Mouse (Mus musculus) limb, embryonic 12.5 days (tissue): Measurements from ENCODE around the gene Map4k4. TPM values are rescaled to one million over a fixed set of nuclear protein-coding genes. Genes with fewer than 3 reads are reported as not detected.

Source experiments
- ATAC-seq: fragments of 200-750 bp; cut with Nextera tagmentation; 2 replicates; pipeline ENCODE4 v1.8.0; 2017; ENCODE audit warnings: low read depth, moderate TSS enrichment; ENCODE audit not compliant: insufficient number of reproducible peaks, insufficient read depth, low FRiP score, low TSS enrichment
- H3K27ac ChIP-seq: fragments of 300-500 bp; sonication (generic); 2 replicates; pipeline ENCODE4 v1.5.1; 2016; ENCODE audit warnings: mild to moderate bottlenecking, moderate library complexity
- H3K27me3 ChIP-seq: fragments of 300-500 bp; sonication (generic); 2 replicates; pipeline ENCODE4 v1.6.1; 2016; ENCODE audit warnings: mild to moderate bottlenecking, moderate library complexity
- H3K36me3 ChIP-seq: fragments of 300-500 bp; sonication (generic); 2 replicates; pipeline ENCODE4 v1.6.1; 2016; ENCODE audit warnings: mild to moderate bottlenecking, moderate library complexity
- H3K4me1 ChIP-seq: fragments of 300-500 bp; sonication (generic); replicated peaks from 2 replicates; pipeline ENCODE4 v1.6.1; 2016
- H3K4me2 ChIP-seq: fragments of 300-500 bp; sonication (generic); 2 replicates; pipeline ENCODE4 v1.6.1; 2016; ENCODE audit warnings: mild to moderate bottlenecking, moderate library complexity
- H3K4me3 ChIP-seq: fragments of 300-500 bp; sonication (generic); replicated peaks from 2 replicates; pipeline ENCODE4 v1.5.1; 2016; ENCODE audit warnings: mild to moderate bottlenecking
- H3K9ac ChIP-seq: fragments of 300-500 bp; sonication (generic); replicated peaks from 2 replicates; pipeline ENCODE4 v1.6.1; 2016; ENCODE audit warnings: mild to moderate bottlenecking, moderate library complexity
- H3K9me3 ChIP-seq: fragments of 300-500 bp; sonication (generic); 2 replicates; pipeline ENCODE4 v1.6.1; 2016; ENCODE audit warnings: mild to moderate bottlenecking, moderate library complexity
- WGBS: fragments of 180-500 bp; shearing (Covaris S2); methylation state at CpG from one replicate; pipeline ENCODE4 v1.1.7; 2016; 5-methylcytosine and 5-hydroxymethylcytosine counted together
- polyA plus RNA-seq: library from polyadenylated mRNA; unstranded; fragments of >200 nt; fragmentation: Nextera tagmentation; extraction: Ambion mirVana; gene quantifications from 2 replicates; pipeline ENCODE4 v1.2.1, GENCODE M21; 2016

The Map4k4 gene
- polyA plus RNA-seq, 1 experiment from 2014 or later: 62.6 TPM

DNA sequence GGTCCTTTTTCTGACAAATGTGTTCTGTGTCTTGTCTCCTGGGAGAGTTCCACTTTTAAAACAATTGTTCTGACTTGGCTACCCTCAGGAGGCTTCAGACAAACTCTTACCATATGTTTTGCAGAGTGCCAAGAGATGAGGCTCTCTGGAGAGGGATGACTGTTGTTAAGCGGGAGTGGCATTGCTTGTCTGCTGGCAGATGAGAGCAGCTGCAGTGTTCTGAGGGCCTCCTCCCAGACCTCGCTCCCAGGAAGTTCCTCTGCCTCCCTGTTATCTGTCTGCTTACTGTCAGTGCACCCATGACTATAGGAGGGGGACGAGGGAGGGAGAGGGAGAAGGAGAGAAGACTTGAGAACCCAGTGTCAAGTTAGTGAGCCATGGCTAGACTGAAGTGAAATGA, 64.7 kb downstream of the Map4k4 start:
- ATAC-seq: no peak
- H3K4me1 ChIP-seq: peaks cover 26% of the 10 kb centered on the region
- 66% methylated on average over 3 of the region's 3 CpGs for WGBS

DNA sequence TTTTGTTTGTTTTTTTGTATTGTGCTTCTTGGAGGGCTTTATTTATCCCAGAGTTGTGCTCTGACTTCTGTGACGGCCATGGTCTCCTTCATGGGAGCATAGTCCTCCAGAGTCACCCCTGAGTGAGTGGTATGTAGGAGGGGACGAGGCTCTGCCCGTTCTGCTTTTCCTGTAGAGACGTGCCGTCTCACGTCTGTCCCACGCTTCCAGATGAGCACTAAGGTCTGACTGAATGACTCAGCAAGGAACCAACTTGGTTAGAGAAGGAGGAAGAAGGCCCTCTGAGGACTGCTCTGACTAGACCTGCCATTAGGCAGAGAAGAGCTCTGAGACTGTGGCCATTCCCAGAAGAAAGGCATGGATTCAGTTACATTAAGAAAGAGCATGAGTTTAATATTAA, 68.3 kb downstream of the Map4k4 start:
- H3K4me2 ChIP-seq: no peak overlapping the region
- no peaks in the 10 kb centered on the region for H3K9me3 ChIP-seq
- H3K4me1 ChIP-seq: peaks cover 2% of the 10 kb centered on the region; the same call in 1 of the 2 replicates
- ATAC-seq: no peak
- H3K4me3 ChIP-seq: no peak overlapping the region
- no peak overlapping the region for H3K9ac ChIP-seq
- no peak overlapping the region for H3K27ac ChIP-seq
- H3K27me3 ChIP-seq: no peaks in the 10 kb centered on the region
- peaks cover 43% of the 10 kb centered on the region for H3K36me3 ChIP-seq
- 72% methylated on average over 7 of the region's 7 CpGs for WGBS

More for the DNA sequence above, 64.7 kb downstream of the Map4k4 start:
- Histone ChIP-seq H3K27ac (no peak overlapping the region), H3K36me3 (peaks cover 60% of the 10 kb centered on the region), H3K27me3 (no peaks in the 10 kb centered on the region), H3K4me3 (no peak overlapping the region), H3K9ac (no peak overlapping the region), H3K4me2 (no peak overlapping the region), H3K9me3 (no peaks in the 10 kb centered on the region)

DNA sequence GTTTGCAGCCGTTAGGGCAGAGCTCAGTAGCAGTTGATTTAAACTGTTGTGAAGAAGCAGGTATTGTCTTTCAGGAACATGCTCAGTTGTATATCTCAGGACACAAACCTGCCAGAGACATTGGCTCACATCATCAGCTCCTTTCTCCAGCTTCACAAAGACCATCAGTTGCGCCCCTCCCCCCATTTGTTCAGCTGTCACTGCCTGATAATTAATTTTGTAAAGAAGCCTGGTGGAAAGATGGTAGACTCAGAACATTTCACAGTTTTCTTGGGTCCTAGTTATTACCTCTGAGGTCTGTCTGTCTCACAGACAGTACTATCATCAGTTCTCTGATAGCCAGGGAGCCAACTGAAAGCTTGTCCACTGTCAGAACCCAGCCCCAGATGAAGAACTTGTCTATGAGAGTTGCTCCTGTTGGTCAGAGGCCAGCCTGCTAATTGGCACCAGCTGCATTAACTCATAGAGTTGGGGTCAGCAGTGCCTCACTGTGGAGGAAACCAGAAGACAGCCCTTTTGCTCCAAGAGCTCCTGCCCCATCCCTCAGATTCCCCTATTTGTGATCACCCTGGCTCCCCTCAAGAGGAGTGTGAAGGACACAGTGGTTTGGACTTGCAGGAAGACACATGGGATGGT, 69.2 kb downstream of the Map4k4 start:
- no peak overlapping the region for H3K4me3 ChIP-seq
- H3K9ac ChIP-seq: no peak overlapping the region
- no peaks in the 10 kb centered on the region; the same call in 1 of the 2 replicates for H3K4me1 ChIP-seq
- H3K27ac ChIP-seq: no peak overlapping the region
- ATAC-seq: no peak
- no peaks in the 10 kb centered on the region for H3K9me3 ChIP-seq
- H3K36me3 ChIP-seq: peaks cover 43% of the 10 kb centered on the region
- 77% methylated on average over 2 of the region's 2 CpGs for WGBS
- no peaks in the 10 kb centered on the region for H3K27me3 ChIP-seq
- no peak overlapping the region for H3K4me2 ChIP-seq

DNA sequence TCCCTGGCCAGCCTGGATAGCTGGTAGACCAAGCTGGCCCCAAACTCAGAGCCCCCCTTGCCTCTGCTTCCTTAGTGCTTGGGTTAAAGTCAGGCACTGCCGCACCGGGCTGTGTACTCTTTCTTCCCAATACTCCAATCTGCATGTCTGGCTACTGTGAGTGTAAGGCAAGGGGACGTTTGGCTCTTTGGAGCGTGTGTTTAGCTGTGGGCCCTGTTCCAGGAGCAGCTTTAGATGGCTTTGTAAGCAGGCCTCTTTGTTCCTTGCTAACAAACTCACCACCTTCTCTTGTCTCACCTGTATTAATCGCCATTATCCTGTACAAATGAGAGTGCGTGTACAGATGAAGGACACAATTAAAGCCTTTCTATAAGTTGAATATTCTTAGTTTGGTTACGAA, 71.7 kb downstream of the Map4k4 start:
- WGBS: 86% methylated on average over 7 of the region's 7 CpGs
- Histone ChIP-seq H3K4me1 (no peaks in the 10 kb centered on the region; the same call in 1 of the 2 replicates), H3K9me3 (no peaks in the 10 kb centered on the region), H3K27me3 (no peaks in the 10 kb centered on the region), H3K9ac (no peak overlapping the region), H3K36me3 (peaks cover 52% of the 10 kb centered on the region), H3K27ac (0 out of 2 replicates have a peak overlapping the region, but pooled peaks have one; percentile 35), H3K4me3 (no peak overlapping the region), H3K4me2 (no peak overlapping the region)
- no peak for ATAC-seq

DNA sequence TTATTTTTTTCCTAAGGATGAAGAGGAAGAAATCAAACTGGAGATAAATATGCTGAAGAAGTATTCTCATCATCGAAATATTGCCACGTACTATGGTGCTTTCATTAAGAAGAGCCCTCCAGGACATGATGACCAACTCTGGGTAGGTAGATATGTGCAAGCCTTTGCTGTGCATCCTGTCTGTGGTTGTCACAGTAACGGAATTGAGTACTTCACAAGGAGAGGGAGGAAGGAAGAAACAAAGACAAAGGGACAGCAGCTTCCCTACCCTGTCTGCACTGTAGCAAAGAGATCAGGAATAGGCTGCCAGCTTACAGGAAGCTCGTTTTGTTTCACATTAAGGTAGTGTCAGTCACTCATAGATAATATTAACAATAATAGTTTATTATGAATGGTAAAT, 73.2 kb downstream of the Map4k4 start:
- Histone ChIP-seq H3K36me3 (peaks cover 60% of the 10 kb centered on the region), H3K9ac (no peak overlapping the region), H3K4me2 (no peak overlapping the region), H3K9me3 (no peaks in the 10 kb centered on the region), H3K27me3 (no peaks in the 10 kb centered on the region), H3K4me1 (no peaks in the 10 kb centered on the region; the same call in 1 of the 2 replicates), H3K4me3 (no peak overlapping the region), H3K27ac (no peak overlapping the region)
- WGBS: 90% methylated on average over 4 of the region's 4 CpGs
- ATAC-seq: no peak

DNA sequence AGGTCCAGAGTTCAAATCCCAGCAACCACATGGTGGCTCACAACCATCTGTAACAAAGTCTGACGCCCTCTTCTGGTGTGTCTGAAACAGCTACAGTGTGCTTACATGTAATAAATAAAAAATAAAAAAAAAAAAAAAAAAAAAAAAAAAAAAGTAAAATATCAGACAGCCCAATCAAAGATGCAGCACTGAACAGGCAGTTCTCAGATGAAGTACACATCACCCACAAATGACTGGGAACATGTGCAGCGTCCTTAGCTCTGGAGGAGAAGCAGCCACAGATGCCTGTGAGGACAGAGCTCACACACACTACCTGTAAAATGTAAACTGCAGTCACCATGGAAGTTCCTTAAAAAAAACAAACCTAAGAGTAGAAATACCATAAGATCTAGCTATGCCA, 74.3 kb downstream of the Map4k4 start:
- H3K27ac ChIP-seq: no peak overlapping the region
- H3K27me3 ChIP-seq: no peaks in the 10 kb centered on the region
- no peak overlapping the region for H3K4me2 ChIP-seq
- ATAC-seq: no peak
- no peak overlapping the region for H3K4me3 ChIP-seq
- no peak overlapping the region for H3K9ac ChIP-seq
- no peaks in the 10 kb centered on the region; the same call in 1 of the 2 replicates for H3K4me1 ChIP-seq
- no peaks in the 10 kb centered on the region for H3K9me3 ChIP-seq
- 89% methylated on average over 2 of the region's 2 CpGs for WGBS
- peaks cover 66% of the 10 kb centered on the region for H3K36me3 ChIP-seq

DNA sequence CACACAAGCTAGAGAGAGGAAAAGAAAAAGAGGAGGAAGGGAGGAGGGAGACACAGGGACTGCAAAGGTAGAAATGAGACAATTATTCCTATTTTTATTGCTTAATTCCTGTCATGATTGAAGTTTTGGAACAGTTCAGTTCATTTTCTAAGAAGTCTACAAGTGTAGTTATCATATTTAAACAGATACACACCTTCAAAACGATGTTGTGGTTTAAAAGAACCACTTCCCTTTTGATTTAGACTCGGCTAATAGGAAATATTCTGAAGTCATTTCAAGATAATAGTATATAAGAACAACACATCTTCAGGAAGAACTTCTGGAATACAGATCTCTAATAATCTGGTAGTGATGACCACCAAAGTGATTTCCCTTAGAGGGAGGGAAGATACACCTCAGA, 75.4 kb downstream of the Map4k4 start:
- Histone ChIP-seq H3K4me3 (no peak overlapping the region), H3K9me3 (no peaks in the 10 kb centered on the region), H3K4me2 (no peak overlapping the region), H3K27ac (no peak overlapping the region), H3K27me3 (no peaks in the 10 kb centered on the region), H3K4me1 (no peaks in the 10 kb centered on the region), H3K9ac (no peak overlapping the region), H3K36me3 (peaks cover 74% of the 10 kb centered on the region)
- 87% methylated on average over 2 of the region's 2 CpGs for WGBS
- ATAC-seq: no peak

DNA sequence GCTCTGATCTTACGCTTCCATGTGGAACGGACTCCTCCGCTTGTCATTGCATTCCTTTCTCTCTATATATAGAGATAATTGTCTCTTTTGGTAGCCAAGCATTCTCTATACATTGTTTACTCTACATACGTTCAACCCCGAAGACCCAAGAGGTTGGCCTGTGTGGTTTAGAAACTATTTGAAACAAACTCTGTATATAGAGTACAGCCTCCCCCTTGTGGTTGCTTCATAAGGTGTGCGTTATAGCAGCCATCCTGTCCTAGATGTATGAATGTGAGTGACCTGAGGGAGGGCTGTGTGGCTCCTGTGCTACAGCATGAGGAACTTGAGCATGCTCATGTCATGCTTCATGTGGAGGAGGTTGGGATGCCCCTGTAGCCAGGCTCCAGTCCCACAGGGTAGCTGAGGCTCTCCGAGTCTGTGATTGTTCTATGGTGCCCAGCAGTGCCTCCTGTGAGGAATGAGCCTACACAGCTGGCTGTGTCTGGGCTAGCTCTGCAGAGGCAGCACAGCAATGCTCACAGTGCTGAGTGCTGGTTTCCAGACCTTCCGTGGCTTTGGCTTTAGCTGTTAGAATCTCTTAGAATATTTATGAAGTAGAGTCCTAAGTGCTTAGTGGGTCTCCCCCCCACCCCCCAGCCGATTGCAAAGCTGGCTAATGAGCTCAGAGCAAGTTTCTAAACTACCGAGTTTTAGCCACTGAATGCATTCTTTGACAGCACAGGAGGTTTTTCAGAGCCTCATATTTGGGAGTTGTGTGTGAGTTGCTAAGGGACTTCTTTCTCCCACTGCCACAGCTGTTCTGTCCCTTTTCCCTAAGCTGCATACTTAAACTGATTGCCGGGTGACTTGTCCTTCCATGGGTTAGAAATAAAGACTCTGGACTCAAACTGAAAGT, 76.4 kb downstream of the Map4k4 start:
- ATAC-seq: no peak
- no peak overlapping the region for H3K27ac ChIP-seq
- H3K4me1 ChIP-seq: no peaks in the 10 kb centered on the region
- no peaks in the 10 kb centered on the region for H3K9me3 ChIP-seq
- 84% methylated on average over 11 of the region's 11 CpGs for WGBS
- H3K4me2 ChIP-seq: no peak overlapping the region
- H3K36me3 ChIP-seq: peaks cover 82% of the 10 kb centered on the region
- H3K9ac ChIP-seq: no peak overlapping the region
- no peak overlapping the region for H3K4me3 ChIP-seq
- H3K27me3 ChIP-seq: no peaks in the 10 kb centered on the region

DNA sequence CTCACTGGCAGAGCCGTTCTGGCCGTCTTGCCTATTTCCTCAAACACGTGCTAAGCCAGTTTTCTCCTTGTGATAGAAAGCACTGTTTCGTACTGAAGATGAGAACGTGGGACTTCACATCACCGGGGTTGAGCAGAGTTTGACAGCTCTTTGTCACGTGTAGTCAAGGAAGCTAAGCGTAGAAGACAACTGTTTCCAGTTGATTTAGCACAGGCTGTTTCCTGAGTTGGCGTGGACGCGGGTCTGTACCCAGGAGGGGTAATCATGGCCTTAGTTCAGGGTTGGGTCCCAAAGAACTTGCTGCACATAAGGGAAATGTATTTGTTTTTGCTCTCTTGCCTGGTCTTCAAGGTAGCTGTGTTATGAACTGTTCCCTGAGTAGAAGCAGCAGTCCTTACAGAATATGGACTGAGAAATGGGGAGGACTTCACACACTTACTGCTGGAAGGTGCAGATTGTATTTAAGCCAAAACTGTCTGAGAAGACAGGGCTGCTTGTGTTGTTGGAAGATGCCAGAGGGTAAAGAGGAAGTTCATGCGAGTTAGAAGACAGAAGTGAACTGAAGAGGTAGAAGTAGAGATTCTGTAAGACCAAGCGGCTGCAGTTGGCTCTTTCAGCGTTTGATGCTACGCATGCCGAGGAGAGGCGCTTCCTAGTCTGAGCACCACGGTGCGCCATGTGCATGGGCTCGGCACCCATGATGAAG, 78.2 kb downstream of the Map4k4 start:
- Histone ChIP-seq H3K36me3 (peaks cover 92% of the 10 kb centered on the region), H3K4me3 (no peak overlapping the region), H3K27me3 (no peaks in the 10 kb centered on the region), H3K9ac (no peak overlapping the region), H3K4me2 (no peak overlapping the region), H3K4me1 (no peaks in the 10 kb centered on the region), H3K27ac (no peak overlapping the region), H3K9me3 (no peaks in the 10 kb centered on the region)
- no peak for ATAC-seq
- 93% methylated on average over 20 of the region's 20 CpGs for WGBS

DNA sequence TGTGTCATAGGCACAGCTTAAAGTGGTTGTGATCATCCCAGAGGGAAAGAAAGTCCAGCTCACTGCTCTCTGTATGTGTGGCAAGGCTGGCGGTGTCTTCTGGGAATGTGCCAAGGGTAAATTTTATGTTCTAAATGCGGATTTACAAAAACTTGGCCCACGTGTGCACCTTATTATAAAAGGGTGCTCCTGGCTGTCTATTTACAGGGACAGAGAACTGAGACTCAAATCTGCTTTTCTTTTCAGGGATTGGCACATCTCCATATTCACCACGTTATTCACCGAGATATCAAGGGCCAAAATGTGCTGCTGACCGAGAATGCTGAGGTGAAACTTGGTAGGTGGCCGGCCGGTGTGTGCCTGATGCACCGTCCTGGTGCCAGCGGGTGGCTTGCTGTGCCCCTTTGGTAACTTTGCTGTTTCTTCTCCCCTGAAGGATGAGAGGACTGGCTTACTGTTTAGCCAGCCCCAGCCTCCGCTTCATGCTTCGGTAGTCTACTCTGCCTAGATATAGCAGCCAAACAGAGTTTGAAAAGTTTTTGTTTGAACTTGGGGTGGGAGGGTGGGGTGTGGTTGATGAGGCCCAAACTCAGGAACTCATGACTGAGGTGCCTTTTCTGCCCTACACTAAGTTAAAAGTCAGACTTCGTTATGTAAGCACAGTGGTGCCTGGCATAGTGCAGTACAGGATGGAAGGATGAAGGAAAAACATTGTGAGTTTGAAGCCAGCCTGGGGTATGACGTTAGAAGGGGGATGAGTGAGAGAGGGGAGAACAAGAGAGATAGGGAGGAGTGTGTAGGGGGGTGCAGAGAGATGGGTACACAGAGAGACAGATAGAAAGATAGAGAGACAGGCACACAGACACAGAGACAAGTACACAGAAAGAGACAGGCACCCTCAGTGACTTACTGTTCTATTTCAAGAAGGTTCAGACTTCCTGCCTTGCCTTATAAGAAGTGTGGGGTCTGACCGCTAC, 79.9 kb downstream of the Map4k4 start:
- WGBS: 92% methylated on average over 15 of the region's 15 CpGs
- H3K27ac ChIP-seq: no peak overlapping the region

More for the DNA sequence above, 79.9 kb downstream of the Map4k4 start:
- H3K36me3 ChIP-seq: peaks cover 93% of the 10 kb centered on the region
- no peaks in the 10 kb centered on the region for H3K4me1 ChIP-seq
- ATAC-seq: no peak
- no peak overlapping the region for H3K9ac ChIP-seq
- no peaks in the 10 kb centered on the region for H3K27me3 ChIP-seq
- H3K9me3 ChIP-seq: no peaks in the 10 kb centered on the region
- no peak overlapping the region for H3K4me2 ChIP-seq
- H3K4me3 ChIP-seq: no peak overlapping the region
